Mouse (Mus musculus) limb, embryonic 11.5 days (tissue): ENCODE data around the gene Rffl. TPM values are rescaled to one million over a fixed set of nuclear protein-coding genes. Genes with fewer than 3 reads are reported as not detected.

Experiments
- ATAC-seq: fragments of 200-750 bp; cut with Nextera tagmentation; 2 replicates; pipeline ENCODE4 v1.8.0; 2017; ENCODE audit warnings: low read depth; ENCODE audit not compliant: insufficient number of reproducible peaks, low FRiP score, low TSS enrichment
- DNase-seq: peaks from one replicate; pipeline ENCODE4 v3.0.0-alpha.2; 2015; ENCODE audit warnings: low spot score
- H3K27ac ChIP-seq: fragments of 300-500 bp; sonication (generic); replicated peaks from 2 replicates; pipeline ENCODE4 v1.5.1; 2014; ENCODE audit warnings: low read depth, mild to moderate bottlenecking, low read length
- H3K27me3 ChIP-seq: fragments of 300-500 bp; sonication (generic); 2 replicates; pipeline ENCODE4 v1.6.1; 2014; ENCODE audit warnings: mild to moderate bottlenecking, low read length, mixed read lengths; ENCODE audit not compliant: control insufficient read depth, insufficient read depth
- H3K36me3 ChIP-seq: fragments of 300-500 bp; sonication (generic); 2 replicates; pipeline ENCODE4 v1.6.1; 2014; ENCODE audit warnings: mild to moderate bottlenecking, low read length, moderate library complexity, mixed read lengths; ENCODE audit not compliant: control insufficient read depth, insufficient read depth
- H3K4me1 ChIP-seq: fragments of 300-500 bp; sonication (generic); 2 replicates; pipeline ENCODE4 v1.6.1; 2014; ENCODE audit warnings: low read length, mixed read lengths; ENCODE audit not compliant: control insufficient read depth, insufficient read depth
- H3K4me2 ChIP-seq: fragments of 300-500 bp; sonication (generic); 2 replicates; pipeline ENCODE4 v1.6.1; 2014; ENCODE audit warnings: low read depth, mild to moderate bottlenecking, moderate library complexity; ENCODE audit not compliant: severe bottlenecking
- H3K4me3 ChIP-seq: fragments of 300-500 bp; sonication (generic); 2 replicates; pipeline ENCODE4 v1.5.1; 2014; ENCODE audit warnings: low read depth, low read length
- H3K9ac ChIP-seq: fragments of 300-500 bp; sonication (generic); 2 replicates; pipeline ENCODE4 v1.6.1; 2014; ENCODE audit warnings: mild to moderate bottlenecking, low read length
- H3K9me3 ChIP-seq: fragments of 300-500 bp; sonication (generic); 2 replicates; pipeline ENCODE4 v1.6.1; 2016; ENCODE audit warnings: low read length; ENCODE audit not compliant: control insufficient read depth
- WGBS: fragments of 180-500 bp; shearing (Covaris S2); extraction: QIAGEN DNeasy Blood & Tissue Kit; methylation state at CpG from one replicate; pipeline ENCODE4 v1.1.7; 2014; 5-methylcytosine and 5-hydroxymethylcytosine counted together
- polyA plus RNA-seq: library from polyadenylated mRNA; unstranded; fragments of >200 nt; fragmentation: Nextera tagmentation; extraction: Ambion mirVana; gene quantifications from 2 replicates; pipeline ENCODE4 v1.2.1, GENCODE M21; 2014

Rffl gene
- polyA plus RNA-seq, 1 experiment from 2014 or later, result 11.4 TPM

DNA sequence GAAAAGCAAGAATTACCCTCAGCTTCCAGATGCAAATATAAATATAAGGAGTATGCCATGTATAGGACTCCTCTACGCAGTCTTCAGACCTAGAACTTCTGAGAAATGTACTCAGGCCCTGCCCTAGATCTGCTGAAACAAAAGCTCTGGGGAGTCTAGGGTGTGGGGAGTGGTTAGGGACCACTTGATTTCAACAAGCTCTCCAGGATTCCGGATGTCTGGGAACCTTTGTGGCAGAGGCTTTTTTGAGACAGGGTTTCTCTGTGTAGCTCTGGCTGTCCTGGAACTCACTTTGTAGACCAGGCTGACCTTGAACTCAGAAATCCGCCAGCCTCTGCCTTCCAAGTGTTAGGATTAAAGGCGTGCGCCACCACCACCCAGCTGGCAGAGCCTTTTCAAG lies 34.8 kb upstream of the Rffl start:
- no peak overlapping the region for H3K4me2 ChIP-seq
- H3K36me3 ChIP-seq, result peaks cover 18% of the 10 kb centered on the region
- H3K27ac ChIP-seq, result no peak overlapping the region
- H3K9me3 ChIP-seq, result no peaks in the 10 kb centered on the region
- H3K4me1 ChIP-seq, result peaks cover 4% of the 10 kb centered on the region; the same call in 1 of the 2 replicates
- H3K9ac ChIP-seq, result no peak overlapping the region
- no peak for DNase-seq
- H3K27me3 ChIP-seq, result no peaks in the 10 kb centered on the region
- ATAC-seq, result no peak
- H3K4me3 ChIP-seq, result no peak overlapping the region
- 93% methylated on average over 5 of the region's 5 CpGs for WGBS

DNA sequence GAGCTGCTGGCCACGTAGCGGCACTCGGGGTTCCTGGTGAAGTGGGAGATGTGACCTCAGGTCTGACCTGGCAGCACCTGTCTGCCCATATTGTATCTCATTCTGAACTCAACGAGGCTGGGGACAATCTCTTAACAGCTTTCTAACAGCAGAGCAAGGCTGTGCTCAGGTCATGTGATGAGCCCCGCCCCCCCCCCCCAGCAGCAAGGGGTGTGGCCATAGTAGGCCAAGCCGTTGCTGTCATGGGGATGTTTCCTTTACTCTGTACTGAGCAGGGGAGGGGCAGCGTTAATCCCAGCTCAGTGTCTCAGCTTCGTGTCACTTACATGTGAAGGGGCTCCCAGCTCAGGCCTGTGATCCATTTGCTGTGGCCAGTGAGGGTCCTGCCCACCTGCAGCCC lies 33.9 kb upstream of the Rffl start:
- 67% methylated on average over 8 of the region's 8 CpGs for WGBS
- no peak for ATAC-seq
- H3K36me3 ChIP-seq, result peaks cover 25% of the 10 kb centered on the region

DNA sequence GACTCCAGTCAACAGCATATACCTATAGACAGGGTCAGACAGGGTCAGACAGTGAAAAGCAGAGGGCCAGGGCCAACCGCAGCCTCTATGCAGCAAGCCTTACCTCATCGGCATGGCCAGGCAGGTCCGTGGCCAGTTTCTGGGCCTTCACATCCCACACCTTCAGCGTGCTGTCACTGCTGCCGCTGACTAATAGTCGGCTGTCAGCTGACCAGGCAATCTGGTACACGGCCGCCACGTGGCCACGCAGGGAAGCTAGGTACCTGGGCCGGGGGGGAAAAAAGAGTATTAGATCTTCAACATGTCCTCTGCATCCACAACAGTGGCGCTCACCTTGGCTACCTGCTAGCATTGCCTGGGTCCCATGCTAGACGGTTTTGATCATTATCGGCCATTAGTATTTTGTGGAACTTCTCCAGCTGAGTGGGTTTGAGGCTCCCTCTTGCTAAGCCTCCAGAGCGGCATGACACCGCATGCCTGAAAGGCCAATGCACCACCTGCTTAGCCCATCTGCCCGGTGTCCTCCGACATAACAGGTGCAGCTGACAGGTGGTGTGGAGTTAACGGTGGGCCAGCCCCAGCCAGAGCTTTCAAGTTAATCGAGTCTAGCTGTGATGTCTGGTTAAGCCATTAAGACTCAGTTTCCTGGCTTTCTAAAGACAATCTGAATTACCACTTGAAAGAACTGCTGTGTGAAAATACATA lies 30.7 kb upstream of the Rffl start:
- DNase-seq (no peak), ATAC-seq (no peak)
- Histone ChIP-seq H3K9ac (no peak overlapping the region), H3K36me3 (peaks cover 28% of the 10 kb centered on the region), H3K4me2 (no peak overlapping the region), H3K4me3 (no peak overlapping the region), H3K27ac (no peak overlapping the region), H3K4me1 (no peaks in the 10 kb centered on the region), H3K27me3 (no peaks in the 10 kb centered on the region), H3K9me3 (no peaks in the 10 kb centered on the region)
- WGBS, result 90% methylated on average over 20 of the region's 20 CpGs

More for the DNA sequence above, 33.9 kb upstream of the Rffl start:
- no peaks in the 10 kb centered on the region for H3K9me3 ChIP-seq
- no peaks in the 10 kb centered on the region for H3K27me3 ChIP-seq
- DNase-seq, result no peak
- H3K4me2 ChIP-seq, result no peak overlapping the region
- peaks cover 4% of the 10 kb centered on the region; the same call in 1 of the 2 replicates for H3K4me1 ChIP-seq
- no peak overlapping the region for H3K4me3 ChIP-seq
- no peak overlapping the region for H3K9ac ChIP-seq
- H3K27ac ChIP-seq, result no peak overlapping the region

DNA sequence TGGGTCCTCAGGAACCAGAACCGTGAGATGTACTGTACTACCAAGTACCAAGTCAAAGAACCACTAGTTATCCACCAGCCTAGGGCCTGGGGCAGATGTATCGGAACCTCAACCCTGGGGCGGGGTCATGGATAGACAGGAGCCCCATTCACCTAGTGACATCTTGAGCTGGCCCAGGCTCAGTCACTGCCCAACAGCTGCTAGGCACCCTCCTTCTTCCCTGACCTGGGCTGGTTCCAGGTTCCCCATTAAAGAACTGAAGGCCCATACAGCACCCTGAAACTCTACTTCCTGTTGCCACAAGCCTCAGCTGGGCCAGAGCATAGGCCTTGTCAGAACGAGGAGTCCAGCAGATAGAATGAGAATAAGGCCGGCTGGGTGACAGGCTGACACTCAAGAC lies 28.7 kb upstream of the Rffl start:
- DNase-seq (no peak), ATAC-seq (no peak)
- Histone ChIP-seq H3K4me3 (no peak overlapping the region), H3K9ac (no peak overlapping the region), H3K27ac (no peak overlapping the region), H3K4me1 (no peaks in the 10 kb centered on the region), H3K4me2 (no peak overlapping the region), H3K9me3 (no peaks in the 10 kb centered on the region), H3K27me3 (no peaks in the 10 kb centered on the region), H3K36me3 (peaks cover 25% of the 10 kb centered on the region)
- WGBS, result 94% methylated on average over 5 of the region's 5 CpGs

DNA sequence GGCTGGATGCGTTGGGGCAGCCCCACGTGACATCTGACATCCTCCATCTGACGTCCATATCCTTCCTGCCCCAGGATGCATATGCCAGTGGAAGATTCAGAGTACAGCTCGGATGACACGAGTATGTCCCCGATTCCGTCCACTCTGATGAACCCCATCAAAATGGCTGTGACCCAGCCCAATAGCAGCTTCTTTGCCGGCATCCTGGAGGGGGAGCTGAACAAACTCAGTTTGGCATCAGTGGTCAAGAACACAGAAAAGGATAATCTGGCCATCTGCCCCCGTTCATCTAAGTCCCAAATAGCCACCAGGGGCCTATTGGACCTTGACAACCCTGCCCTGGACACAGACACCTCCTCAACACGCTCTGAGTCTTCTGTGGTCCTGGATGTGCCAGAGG lies 26.5 kb upstream of the Rffl start:
- Histone ChIP-seq H3K4me1 (no peaks in the 10 kb centered on the region), H3K27ac (no peak overlapping the region), H3K4me2 (no peak overlapping the region), H3K9ac (no peak overlapping the region), H3K9me3 (no peaks in the 10 kb centered on the region), H3K36me3 (peaks cover 15% of the 10 kb centered on the region), H3K4me3 (no peak overlapping the region), H3K27me3 (no peaks in the 10 kb centered on the region)
- DNase-seq (no peak), ATAC-seq (no peak)
- 93% methylated on average over 10 of the region's 10 CpGs for WGBS

DNA sequence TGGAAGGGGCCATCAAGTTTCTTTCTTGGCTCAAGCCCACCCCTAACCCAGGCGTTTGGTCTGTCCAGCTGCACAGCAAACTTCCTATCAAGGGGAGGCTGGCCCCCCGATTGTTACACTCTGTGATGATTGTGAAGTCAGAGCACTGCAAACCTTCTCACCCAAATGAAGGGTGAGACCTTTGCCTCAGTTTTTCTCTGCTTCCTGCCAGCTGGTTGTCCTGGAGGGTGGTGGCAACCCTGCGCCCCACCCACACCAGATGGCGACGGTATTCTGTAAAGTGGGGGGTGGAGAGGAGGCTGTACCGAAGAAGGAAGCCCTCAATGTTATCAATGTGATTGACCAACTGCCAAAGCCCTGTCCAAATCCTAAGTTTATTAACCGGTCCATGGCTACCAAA lies 20.9 kb upstream of the Rffl start, which contains the start of gene Fndc8:
TSS of gene Fndc8 (plus strand) at position 189 of the 400 bp plus-strand sequence.
- H3K4me2 ChIP-seq, result no peak within 1 kb of the TSS
- no peak within 1 kb of the TSS for H3K27ac ChIP-seq
- H3K9me3 ChIP-seq, result no peaks in the 10 kb centered on the region
- 51% methylated on average over 7 of the region's 7 CpGs for WGBS
- H3K4me3 ChIP-seq, result no peak within 1 kb of the TSS
- H3K27me3 ChIP-seq, result no peaks in the 10 kb centered on the region
- H3K4me1 ChIP-seq, result peaks cover 8% of the 10 kb centered on the region; the same call in 1 of the 2 replicates
- no peak within 1 kb of the TSS for H3K9ac ChIP-seq
- ATAC-seq (no peak), DNase-seq (no peak)
- no peaks in the 10 kb centered on the region for H3K36me3 ChIP-seq

DNA sequence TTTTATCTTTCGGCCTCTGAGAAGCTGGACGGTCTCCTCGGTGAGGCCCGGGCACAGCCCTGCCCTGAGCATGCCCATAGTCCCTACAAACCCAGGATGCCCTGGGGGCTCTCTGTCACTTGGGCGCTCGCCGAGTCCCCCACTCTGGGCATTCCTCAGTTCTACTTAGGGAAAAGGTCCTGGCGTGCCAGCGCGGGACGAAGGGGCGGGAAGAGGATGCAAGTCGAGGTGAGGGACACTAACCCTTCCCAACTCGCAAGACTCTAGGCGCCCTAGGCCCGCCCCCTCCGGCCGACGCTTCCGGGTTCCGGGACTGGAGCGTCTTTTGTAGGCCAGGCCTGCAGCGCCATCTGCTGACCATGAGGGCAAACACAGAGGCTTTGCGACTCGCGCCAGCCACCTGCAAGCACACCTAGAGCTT lies 19.3 kb upstream of the Rffl start, which contains the start of gene Rad51d:
TSS of gene Rad51d (minus strand) at position 273 of the 421 bp plus-strand sequence.
- H3K9me3 ChIP-seq, result no peaks in the 10 kb centered on the region
- H3K27ac ChIP-seq, result no peak within 1 kb of the TSS; the same call in 1 of the 2 replicates
- H3K9ac ChIP-seq, result peak within 1 kb of the TSS; percentile 66
- ATAC-seq (peak; percentile 93), DNase-seq (peak; percentile 97)
- 2% methylated on average over 26 of the region's 26 CpGs for WGBS
- H3K27me3 ChIP-seq, result no peaks in the 10 kb centered on the region
- peak within 1 kb of the TSS; percentile 91 for H3K4me2 ChIP-seq
- H3K4me1 ChIP-seq, result peaks cover 8% of the 10 kb centered on the region; the same call in 1 of the 2 replicates
- H3K36me3 ChIP-seq, result no peaks in the 10 kb centered on the region
- H3K4me3 ChIP-seq, result peak within 1 kb of the TSS; percentile 49

DNA sequence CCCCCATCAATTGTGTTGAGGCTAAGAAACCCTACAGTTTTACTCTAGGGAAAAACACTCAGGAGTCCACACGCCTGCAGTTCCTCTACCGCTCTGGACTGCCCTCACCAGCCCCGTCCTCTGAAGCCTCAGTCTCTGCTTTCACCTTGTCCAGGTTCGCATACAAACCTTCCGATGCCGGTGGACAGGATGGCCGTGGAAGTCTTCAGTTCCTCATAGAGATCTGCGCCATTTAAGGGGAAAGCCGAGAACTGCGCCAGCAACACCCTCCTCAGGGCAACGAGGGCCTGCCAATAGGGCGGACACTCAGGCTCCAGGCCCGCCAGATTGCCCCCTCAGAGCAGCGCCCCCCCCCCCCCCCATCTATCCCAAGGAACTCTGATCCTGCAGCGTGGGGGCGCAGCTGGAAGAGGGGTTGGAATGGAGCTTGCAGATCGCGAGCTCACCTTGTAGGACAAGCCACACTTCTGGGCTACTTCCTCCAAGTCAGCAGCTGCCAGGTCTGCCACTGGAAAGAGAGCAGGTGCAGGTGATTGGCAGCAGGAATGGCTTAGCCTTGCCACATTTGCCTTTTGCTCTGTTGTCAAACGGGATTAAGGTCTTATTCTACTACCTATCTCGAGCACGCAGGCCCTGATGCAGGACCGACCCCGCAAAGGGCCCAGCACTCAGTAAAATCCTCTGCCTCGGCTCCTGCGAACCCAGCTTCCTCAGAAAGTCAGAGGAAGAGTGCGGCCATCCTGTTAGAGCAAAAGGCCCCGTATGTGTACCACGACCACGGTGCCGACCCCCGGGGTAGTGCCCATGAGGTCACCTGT lies 18.7 kb upstream of the Rffl start:
- ATAC-seq, result peak; percentile 22; the same call in 1 of the 2 replicates
- no peaks in the 10 kb centered on the region for H3K36me3 ChIP-seq
- DNase-seq, result peak; percentile 58
- H3K4me2 ChIP-seq, result peak overlapping the region; percentile 91
- H3K9me3 ChIP-seq, result no peaks in the 10 kb centered on the region
- no peak overlapping the region; the same call in 1 of the 2 replicates for H3K27ac ChIP-seq
- 9% methylated on average over 31 of the region's 31 CpGs for WGBS
- H3K9ac ChIP-seq, result peak overlapping the region; percentile 66
- H3K4me3 ChIP-seq, result peak overlapping the region; percentile 49
- no peaks in the 10 kb centered on the region for H3K27me3 ChIP-seq
- peaks cover 8% of the 10 kb centered on the region; the same call in 1 of the 2 replicates for H3K4me1 ChIP-seq
